Mouse (Mus musculus) heart, adult 2 months (tissue): Measurements from ENCODE around the gene Cyp4b1. TPM values are rescaled to one million over a fixed set of nuclear protein-coding genes. Genes with fewer than 3 reads are reported as not detected.
A peak's percentile ranks its signal among the peaks of the same experiment; 100 is the strongest.
"Not testable (repeated sequence)": the region's sequence is repeated elsewhere in the genome, so short reads cannot be mapped to it uniquely, and the experiment has no call there.

ENCODE experiments used
- DNase-seq, 2 experiments: peaks; one replicate each; pipeline ENCODE4 v3.0.0; 2021
- H3K27ac ChIP-seq: fragments of 200-600 bp; 2 replicates; pipeline ENCODE4 v1.8.1; 2022
- H3K27me3 ChIP-seq: fragments of 200-500 bp; 2 replicates; pipeline ENCODE4 v1.6.1; 2012; ENCODE audit warnings: mild to moderate bottlenecking, low read length, inconsistent platforms, mixed read lengths; ENCODE audit not compliant: control insufficient read depth, insufficient read depth
- H3K36me3 ChIP-seq: fragments of 200-500 bp; 2 replicates; pipeline ENCODE4 v1.6.1; 2012; ENCODE audit warnings: low read length, inconsistent platforms; ENCODE audit not compliant: control insufficient read depth, insufficient read depth
- H3K4me1 ChIP-seq: fragments of 200-500 bp; 2 replicates; pipeline ENCODE4 v1.6.1; 2011; ENCODE audit warnings: low read length; ENCODE audit not compliant: control insufficient read depth, insufficient read depth
- H3K4me3 ChIP-seq: fragments of 200-600 bp; 2 replicates; pipeline ENCODE4 v1.8.1; 2022
- H3K79me2 ChIP-seq: fragments of 200-500 bp; replicated peaks from 2 replicates; pipeline ENCODE4 v1.6.1; 2012; ENCODE audit warnings: mild to moderate bottlenecking, inconsistent platforms, low read length, moderate library complexity, mixed read lengths; ENCODE audit not compliant: control insufficient read depth, insufficient read depth
- H3K9ac ChIP-seq: fragments of 200-500 bp; 2 replicates; pipeline ENCODE4 v1.6.1; 2012; ENCODE audit warnings: low read depth, mild to moderate bottlenecking, control low read depth, inconsistent platforms, low read length, mixed read lengths
- CTCF ChIP-seq: fragments of 200-600 bp; IDR thresholded peaks from 2 replicates; pipeline ENCODE4 v1.8.1; 2022; ENCODE audit warnings: antibody characterized with exemption, mild to moderate bottlenecking, moderate library complexity
- EP300 ChIP-seq: fragments of 200-500 bp; IDR thresholded peaks from 2 replicates; pipeline ENCODE4 v1.6.1; 2011; ENCODE audit warnings: low read depth, low read length, control low read depth; ENCODE audit not compliant: insufficient read depth
- POLR2A ChIP-seq: fragments of 200-500 bp; IDR thresholded peaks from 2 replicates; pipeline ENCODE4 v1.6.1; 2011; ENCODE audit warnings: mild to moderate bottlenecking, low read depth, low read length, control low read depth; ENCODE audit not compliant: insufficient read depth
- WGBS: fragments of 180-500 bp; shearing (Covaris S2); methylation state at CpG from one replicate; pipeline ENCODE4 v1.1.7; 2018; 5-methylcytosine and 5-hydroxymethylcytosine counted together
- intact Hi-C: fragments of 180-260 bp; cut with DNase I; formaldehyde crosslinking; loops from one replicate; pipeline ENCODE4 v1.15.1; 2025
- long read RNA-seq: library from polyadenylated mRNA; stranded (forward); transcript quantifications from one replicate; pipeline ENCODE4 v2.0.0, GENCODE M21; 2021
- polyA plus RNA-seq: library from polyadenylated mRNA; depleted of rRNA; stranded (reverse); fragments of >200 nt; gene quantifications from 2 replicates; pipeline ENCODE4 v1.2.3, GENCODE M21; 2012; rRNA removed
- total RNA-seq, 2 experiments: library from RNA; stranded (reverse); gene quantifications; 2 replicates each; pipeline ENCODE4 v1.2.3; 2021

Cyp4b1 gene
- 10 to 100 TPM; 28.3 to 29.2 TPM for total RNA-seq
- polyA plus RNA-seq, result 56.5 and 61.1 TPM in 2 replicates
- long read RNA-seq, transcript Cyp4b1-201 (12 exons, 1,892 nt), result major isoform, 57 of 62 reads
- long read RNA-seq, partial matches to known transcripts, result 2 of 62 reads
- long read RNA-seq, other reads (novel, unspliced or antisense), result 3 of 62 reads

GRCm38 (mm10) chr4:115647580-115647979, at the start of gene Cyp4b1:
Gene Cyp4b1, minus strand, starts transcription at chr4:115647723.
- Histone ChIP-seq H3K9ac (peak within 1 kb of the TSS; percentile 68), H3K4me3 (peak within 1 kb of the TSS; percentile 47), H3K27me3 (no peaks in the 10 kb centered on the region), H3K4me1 (peaks cover 9% of the 10 kb centered on the region), H3K79me2 (no peaks in the 10 kb centered on the region), H3K27ac (peak within 1 kb of the TSS; percentile 80), H3K36me3 (peaks cover 7% of the 10 kb centered on the region; the same call in 1 of the 2 replicates)
- TF ChIP-seq EP300, result peak; percentile 33; the same call in 1 of the 2 replicates
- peak; percentile 18; the same call in 1 of the 2 replicates for TF ChIP-seq CTCF
- peak; percentile 88 for TF ChIP-seq POLR2A
- peak; percentile 82 to 86 for DNase-seq
- intact Hi-C loops, result loop anchor here (2.0 to 10.0 kb wide), 3 partner anchors 61 to 197 kb away; no protein-coding TSS in a partner anchor
- 41% methylated on average over 9 of the region's 9 CpGs for WGBS

- Histone ChIP-seq H3K4me3 (no peak overlapping the region), H3K79me2 (no peaks in the 10 kb centered on the region), H3K9ac (0 out of 2 replicates have a peak overlapping the region, but pooled peaks have one; percentile 30), H3K27ac (peak overlapping the region; percentile 74), H3K4me1 (no peaks in the 10 kb centered on the region; the same call in none of the 2 replicates), H3K27me3 (no peaks in the 10 kb centered on the region), H3K36me3 (no peaks in the 10 kb centered on the region)
- WGBS, result 17% methylated on average over 4 of the region's 4 CpGs
- peak in 1 of 2 experiments; percentile 42 for DNase-seq
- intact Hi-C loops, result loop anchor here (1.0 to 10.0 kb wide), 2 partner anchors 23 to 111 kb away; no protein-coding TSS in a partner anchor
- TF ChIP-seq POLR2A (no peak), CTCF (no peak), EP300 (no peak)
Measured at GRCm38 (mm10) chr4:115686299-115686698, 38.8 kb upstream of the Cyp4b1 start.

- no peak for DNase-seq
- Histone ChIP-seq H3K4me3 (no peak overlapping the region), H3K36me3 (no peaks in the 10 kb centered on the region; the same call in 1 of the 2 replicates), H3K27me3 (no peaks in the 10 kb centered on the region), H3K79me2 (no peaks in the 10 kb centered on the region), H3K4me1 (no peaks in the 10 kb centered on the region; the same call in 1 of the 2 replicates), H3K9ac (no peak overlapping the region), H3K27ac (peak overlapping the region; percentile 9; the same call in 1 of the 2 replicates)
- intact Hi-C loops, result no loop called here
- TF ChIP-seq POLR2A (no peak), CTCF (0 out of 2 replicates have a peak, but pooled peaks have one; percentile 6), EP300 (no peak)
Measured at GRCm38 (mm10) chr4:115659190-115659589, 11.7 kb upstream of the Cyp4b1 start.

- intact Hi-C loops, result no loop called here
- Histone ChIP-seq H3K79me2 (no peaks in the 10 kb centered on the region), H3K27me3 (no peaks in the 10 kb centered on the region), H3K27ac (peak overlapping the region; percentile 45), H3K9ac (no peak overlapping the region), H3K4me1 (no peaks in the 10 kb centered on the region; the same call in 1 of the 2 replicates), H3K36me3 (no peaks in the 10 kb centered on the region; the same call in 1 of the 2 replicates), H3K4me3 (no peak overlapping the region; the same call in 1 of the 2 replicates)
- no peak for DNase-seq
- TF ChIP-seq POLR2A (no peak), CTCF (no peak), EP300 (no peak)
Measured at GRCm38 (mm10) chr4:115657867-115658249, 10.3 kb upstream of the Cyp4b1 start.

GRCm38 (mm10) chr4:115657104-115657866, 9.8 kb upstream of the Cyp4b1 start:
- no peaks in the 10 kb centered on the region; the same call in 1 of the 2 replicates for H3K36me3 ChIP-seq
- peak; percentile 74 for DNase-seq
- intact Hi-C loops, result no loop called here
- H3K9ac ChIP-seq, result peak overlapping the region; percentile 72
- no peaks in the 10 kb centered on the region; the same call in 1 of the 2 replicates for H3K4me1 ChIP-seq
- no peaks in the 10 kb centered on the region for H3K79me2 ChIP-seq
- WGBS, result 1% methylated on average over 34 of the region's 34 CpGs
- peak overlapping the region; percentile 45 for H3K27ac ChIP-seq
- no peaks in the 10 kb centered on the region for H3K27me3 ChIP-seq
- peak overlapping the region; percentile 60 for H3K4me3 ChIP-seq
- TF ChIP-seq EP300 (no peak), POLR2A (no peak), CTCF (no peak)

GRCm38 (mm10) chr4:115656535-115656922, 9.0 kb upstream of the Cyp4b1 start:
- 48% methylated on average over 1 of the region's 1 CpGs for WGBS
- DNase-seq, H3K27ac ChIP-seq, H3K4me3 ChIP-seq, H3K4me1 ChIP-seq, H3K79me2 ChIP-seq, H3K9ac ChIP-seq, intact Hi-C loops, H3K27me3 ChIP-seq, H3K36me3 ChIP-seq: not testable (repeated sequence)

GRCm38 (mm10) chr4:115655841-115656534, 8.5 kb upstream of the Cyp4b1 start:
- H3K4me3 ChIP-seq, DNase-seq, H3K36me3 ChIP-seq, intact Hi-C loops, H3K79me2 ChIP-seq, H3K27me3 ChIP-seq, H3K9ac ChIP-seq, H3K27ac ChIP-seq, H3K4me1 ChIP-seq: not testable (repeated sequence)
- 73% methylated on average over 7 of the region's 7 CpGs for WGBS
